Mouse (Mus musculus) adrenal gland, postnatal 10 days (tissue): ENCODE results near the gene Ppp1r14a. TPM values are rescaled to one million over a fixed set of nuclear protein-coding genes. Genes with fewer than 3 reads are reported as not detected.

Experiments
- DNase-seq: peaks from one replicate; pipeline ENCODE4 v3.0.0; 2021; ENCODE audit warnings: mixed read lengths
- total RNA-seq, 2 experiments: library from RNA; stranded (reverse); gene quantifications; 2 replicates each; pipeline ENCODE4 v1.2.3; 2021

Ppp1r14a gene
- total RNA-seq, 2 experiments from 2014 or later, result 13.8 to 14.3 TPM

DNA sequence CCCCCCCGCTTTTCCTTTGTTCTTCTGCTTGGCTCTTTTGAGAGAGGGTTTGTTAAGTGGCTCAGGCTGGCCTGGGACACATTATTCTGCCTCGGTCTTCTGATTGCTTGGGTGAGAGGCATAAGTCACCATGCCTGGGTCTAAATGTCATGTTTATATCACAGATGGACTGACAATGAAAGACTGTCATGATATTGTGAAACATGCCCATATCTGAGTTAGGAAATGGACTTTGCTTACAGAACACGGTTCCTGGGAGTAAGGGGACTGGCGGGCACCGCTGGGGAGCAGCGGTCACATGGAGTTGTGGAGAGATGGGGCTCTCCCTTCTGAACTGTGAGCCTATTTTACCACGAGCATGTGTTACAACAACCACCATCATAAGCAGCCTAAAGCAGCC, 45.0 kb downstream of the Ppp1r14a start:
- DNase-seq, result no peak

DNA sequence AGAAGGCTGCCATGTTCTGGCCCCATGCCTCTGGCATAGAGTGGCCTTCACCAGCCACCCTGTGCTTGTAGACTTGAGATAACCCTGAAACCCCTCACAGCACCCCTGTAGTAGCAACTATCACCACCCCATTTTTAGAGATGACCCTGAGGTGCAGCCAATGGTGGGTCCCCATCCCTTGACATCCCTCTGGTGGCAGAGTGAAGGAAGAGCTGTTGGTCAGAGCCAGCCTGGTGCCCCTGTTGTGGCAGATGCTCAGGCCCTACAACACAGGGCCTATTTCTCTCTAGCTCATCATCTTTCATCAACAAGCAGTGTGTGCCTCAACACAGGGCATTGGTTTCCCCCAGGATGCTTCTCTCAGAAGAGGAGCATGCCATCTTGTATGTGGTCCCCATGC, 46.2 kb downstream of the Ppp1r14a start:
- DNase-seq, result no peak

DNA sequence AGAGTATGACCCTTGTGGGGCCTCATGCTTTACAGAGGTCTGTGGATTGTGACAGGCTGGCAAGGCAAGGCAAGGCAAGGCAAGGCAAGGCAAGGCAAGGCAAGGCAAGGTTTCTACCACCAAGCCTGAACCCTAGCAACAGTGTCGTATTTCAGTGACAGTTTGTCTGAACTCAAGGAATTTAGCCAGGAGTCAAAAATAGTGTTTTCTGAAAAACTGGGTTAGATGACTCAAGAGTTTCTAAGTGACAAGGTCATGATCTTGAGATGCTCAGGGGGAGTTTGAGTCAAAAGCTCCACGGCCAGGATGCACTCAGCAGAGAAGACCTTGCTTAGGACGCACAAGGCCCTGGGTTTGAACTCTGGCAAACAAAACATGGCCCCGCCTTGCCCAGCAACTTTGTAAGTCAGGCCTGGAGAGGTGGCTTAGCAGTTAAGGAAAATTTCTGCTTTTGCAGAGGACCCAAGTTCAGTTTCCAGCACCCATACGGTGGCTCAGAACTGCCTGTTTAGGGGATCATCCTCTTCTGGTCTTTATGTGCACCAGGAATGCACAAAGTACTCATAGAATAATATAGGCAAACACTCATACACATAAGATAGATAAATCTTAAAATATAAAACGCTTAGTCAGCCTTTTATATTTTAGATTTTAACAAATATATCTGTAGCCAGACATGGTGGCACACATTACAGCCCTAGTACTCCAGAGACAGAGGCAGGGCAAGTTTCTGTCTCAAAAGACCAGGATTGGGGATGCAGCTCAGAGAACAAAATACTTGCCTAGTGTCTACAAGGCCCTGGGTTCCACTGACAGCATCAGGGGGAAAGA, 46.9 kb downstream of the Ppp1r14a start:
- DNase-seq, result peak; percentile 27

DNA sequence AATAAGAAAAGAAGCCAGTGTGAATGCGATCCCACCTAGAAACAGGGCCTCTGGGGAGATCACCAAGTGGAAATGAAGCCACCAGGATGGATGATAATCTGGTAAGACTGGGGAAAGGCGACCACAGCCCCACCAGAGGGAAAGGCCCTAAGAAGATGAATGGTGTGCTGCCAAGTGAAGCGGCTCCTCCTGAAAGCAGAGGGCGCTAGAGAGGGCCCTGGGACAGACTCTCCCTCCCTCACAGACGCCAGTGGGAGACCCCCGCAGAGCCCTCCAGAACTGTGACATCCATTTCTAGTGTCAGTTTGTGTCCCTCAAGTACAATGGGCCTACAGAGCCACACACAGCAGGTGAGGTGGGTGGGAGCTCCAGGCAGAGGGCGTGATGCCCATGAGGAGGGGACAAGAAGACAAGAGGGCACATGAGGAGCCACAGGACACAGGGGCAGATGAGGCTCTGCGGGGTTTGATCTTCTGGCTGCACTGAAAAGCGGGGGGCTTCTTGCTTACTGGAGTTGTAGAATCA, 47.7 kb downstream of the Ppp1r14a start:
- DNase-seq, result no peak

DNA sequence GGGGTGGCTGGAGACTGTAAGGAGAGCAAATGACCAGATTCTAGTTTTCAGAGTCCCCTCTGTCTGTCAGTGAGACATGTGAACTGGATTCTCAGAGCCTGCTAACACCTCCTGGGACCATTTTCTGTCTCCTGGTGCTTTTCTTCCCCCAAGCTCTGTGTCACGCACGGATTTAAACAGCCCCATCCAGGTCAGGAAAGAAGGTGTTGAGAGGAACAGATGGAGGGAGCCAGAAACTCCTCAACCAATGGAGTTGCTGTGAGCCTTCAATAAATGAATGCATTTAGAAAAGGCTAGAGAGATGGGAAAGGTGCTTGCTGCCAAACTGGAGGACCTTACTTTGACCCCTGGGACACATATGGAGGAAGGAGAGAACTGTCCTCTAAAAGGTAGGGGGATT, 48.7 kb downstream of the Ppp1r14a start:
- DNase-seq, result no peak

DNA sequence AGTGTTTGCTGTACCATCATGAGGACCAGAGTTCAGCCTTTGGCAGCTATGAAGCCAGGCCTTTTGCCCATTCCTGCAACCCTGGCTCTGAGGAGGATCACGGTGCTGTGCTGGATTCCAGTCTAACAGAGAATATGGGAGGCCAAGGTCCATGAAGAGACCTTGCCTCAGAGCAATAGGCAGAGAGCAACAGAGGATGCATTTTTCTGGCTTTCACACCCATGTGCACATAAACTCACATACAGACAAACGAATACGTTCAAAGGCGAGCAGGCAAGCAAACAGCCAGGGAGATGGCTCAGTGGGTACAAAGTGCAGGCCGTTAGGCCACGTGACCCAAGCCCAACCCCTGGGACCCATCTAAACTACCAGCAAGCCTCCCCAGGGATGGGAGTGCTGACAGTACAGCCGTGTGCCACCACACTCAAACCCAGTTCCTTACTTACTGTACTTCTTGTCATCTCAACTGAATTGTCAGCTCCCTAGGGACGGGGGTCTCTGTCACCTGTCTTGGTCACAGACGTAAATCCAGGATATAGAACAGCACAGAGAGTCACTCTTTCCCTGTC, 49.3 kb downstream of the Ppp1r14a start:
- DNase-seq, result peak; percentile 62

DNA sequence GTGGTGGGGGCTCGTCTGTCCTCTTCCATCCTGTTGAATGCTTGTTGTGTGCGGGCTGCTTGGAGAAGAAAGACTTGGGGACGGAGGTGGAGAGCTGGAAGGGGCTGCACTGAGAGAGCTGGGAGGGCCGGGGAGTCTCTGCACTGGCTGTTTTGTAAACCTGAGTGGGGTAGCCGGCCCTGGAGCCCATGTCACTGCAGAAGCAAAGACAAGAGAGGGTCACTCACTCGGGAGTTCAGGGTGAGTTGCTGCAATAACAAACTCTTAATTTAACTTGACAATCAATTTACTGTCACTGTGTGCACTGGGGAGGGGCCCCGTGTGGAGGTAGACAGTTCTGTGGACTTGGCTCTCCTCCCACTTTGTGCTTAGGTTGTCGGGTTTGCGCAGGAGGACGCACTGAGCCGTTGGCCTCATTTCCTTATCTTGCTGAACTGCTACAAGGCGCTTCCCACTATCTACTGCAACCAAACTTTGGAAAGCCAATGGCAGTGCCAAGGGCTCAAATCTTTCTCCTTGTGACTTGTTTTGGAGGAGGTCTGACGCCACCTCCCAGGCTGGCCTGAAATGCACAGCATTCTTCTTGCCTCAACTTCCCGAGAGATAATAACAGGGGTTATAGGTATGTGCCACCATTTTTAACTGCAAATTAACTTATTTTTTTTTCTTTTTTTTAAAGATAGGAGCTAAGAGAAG, 50.0 kb downstream of the Ppp1r14a start:
- DNase-seq, result peak; percentile 59

DNA sequence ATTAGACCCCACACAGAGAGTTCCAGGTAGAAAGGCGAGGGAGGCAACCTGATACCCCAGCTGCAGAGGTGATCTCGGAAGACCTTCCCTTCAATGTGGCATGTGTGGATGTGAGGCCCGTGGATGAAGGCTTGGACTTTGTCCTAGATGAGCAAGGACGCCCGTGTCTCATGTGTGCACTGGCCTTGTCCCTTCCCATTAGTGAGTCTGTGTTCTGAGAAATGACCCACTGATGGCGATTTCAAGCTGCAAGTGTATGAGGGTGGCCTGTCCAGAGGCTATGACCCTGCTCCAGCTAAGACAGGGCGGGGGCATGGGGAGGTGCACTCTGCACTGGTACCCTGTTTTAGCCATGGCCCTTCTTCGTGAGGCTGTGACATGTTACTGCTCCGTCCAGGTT, 51.1 kb downstream of the Ppp1r14a start:
- DNase-seq, result no peak

DNA sequence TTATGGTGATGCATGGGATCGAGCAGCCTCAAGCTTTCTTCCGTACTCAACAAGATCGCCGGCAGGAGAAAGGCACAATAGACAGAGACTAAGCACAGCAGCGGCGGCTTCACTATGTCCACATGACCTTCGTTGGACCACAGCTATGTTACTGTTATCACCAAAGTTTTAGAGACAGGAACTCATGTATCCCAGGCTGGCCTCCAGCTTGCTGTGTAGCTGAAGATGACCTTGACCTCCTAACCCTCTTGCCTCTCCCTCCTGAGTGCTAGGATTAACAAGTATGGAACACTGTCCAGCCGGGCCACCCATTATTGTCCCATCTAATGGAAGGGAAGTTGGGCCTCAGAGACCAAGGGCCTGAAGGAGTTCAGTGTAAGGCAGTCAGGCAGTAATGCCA, 51.7 kb downstream of the Ppp1r14a start:
- DNase-seq, result no peak

DNA sequence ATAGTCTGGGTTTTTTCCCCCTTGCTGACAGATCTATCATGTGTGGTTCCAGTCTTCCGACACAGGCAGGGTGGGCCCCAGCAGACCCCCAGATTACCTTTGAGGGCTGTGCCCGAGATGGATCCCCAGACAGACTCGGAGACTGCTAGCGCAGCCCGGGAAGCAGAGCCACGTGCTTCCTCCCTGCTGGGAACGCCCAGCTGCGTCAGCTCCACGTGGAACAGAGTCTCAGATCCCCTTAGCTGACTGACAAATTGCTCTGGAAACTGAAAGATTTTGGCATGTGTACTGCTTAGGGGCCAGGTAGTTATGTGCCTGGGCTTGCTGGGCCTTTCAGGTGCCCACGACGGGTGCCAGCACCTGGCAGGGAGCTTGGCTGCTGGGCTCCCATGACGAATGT, 52.6 kb downstream of the Ppp1r14a start:
- no peak for DNase-seq

DNA sequence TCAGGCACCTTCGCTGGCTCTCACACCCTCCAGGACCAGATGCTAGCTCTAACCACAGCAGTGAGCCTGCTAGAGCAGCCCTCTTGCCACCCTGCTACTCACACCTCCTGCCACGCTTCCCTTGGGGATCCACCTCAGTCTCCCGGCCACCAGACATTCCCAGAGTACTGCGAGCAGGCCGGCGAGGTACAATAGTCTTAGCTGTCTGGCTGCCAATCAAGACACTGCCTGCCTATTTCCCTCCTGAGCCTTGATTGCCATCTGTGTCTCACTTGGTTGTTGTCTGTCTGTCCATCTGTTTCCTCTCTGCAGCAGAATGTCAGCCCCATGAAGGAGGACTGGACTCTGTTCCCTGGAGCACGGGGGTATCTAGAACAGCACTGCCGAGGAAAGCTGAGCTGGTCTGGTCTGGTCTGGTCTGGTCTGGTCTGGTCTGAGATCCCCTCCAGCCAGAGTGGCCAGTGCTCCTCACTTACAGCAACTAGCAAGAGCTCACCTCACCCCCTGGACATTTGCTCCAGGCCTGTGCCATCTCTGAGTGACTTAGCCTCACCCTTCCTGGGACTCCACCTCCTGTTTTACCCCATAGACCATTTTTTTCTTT, 53.5 kb downstream of the Ppp1r14a start:
- no peak for DNase-seq

Other genes starting within 250 kb of the Ppp1r14a start
- gene Ryr1, start 164.1 kb upstream of the Ppp1r14a start, total RNA-seq, result 10 to 100 TPM; 11.2 to 44.9 TPM
- 1 to 10 TPM; 2.1 to 2.2 TPM for gene Rasgrp4, start 154.5 kb upstream of the Ppp1r14a start, total RNA-seq
- 10 to 100 TPM; 12.9 to 17.3 TPM for gene Fam98c, start 133.1 kb upstream of the Ppp1r14a start, total RNA-seq
- 1 to 10 TPM in 1 of 2 experiments, under 1 TPM in 1; 0.69 to 1.3 TPM for gene Ggn, start 119.1 kb upstream of the Ppp1r14a start, total RNA-seq
- 1 to 10 TPM; 4.8 to 9.6 TPM for gene Spred3, start 118.9 kb upstream of the Ppp1r14a start, total RNA-seq
- gene Psmd8, start 108.6 kb upstream of the Ppp1r14a start, total RNA-seq, result 100 to 1,000 TPM; 214 to 221 TPM
- under 1 TPM; 0.42 to 0.61 TPM for gene Catsperg1, start 75.3 kb upstream of the Ppp1r14a start, total RNA-seq
- gene Kcnk6, start 56.8 kb upstream of the Ppp1r14a start, total RNA-seq, result 1 to 10 TPM; 3.7 to 4.6 TPM
- gene Yif1b, start 51.0 kb upstream of the Ppp1r14a start, total RNA-seq, result 10 to 100 TPM; 77.2 to 81.7 TPM
- 1 to 10 TPM; 2.0 to 2.4 TPM for gene 2200002D01Rik, start 40.8 kb upstream of the Ppp1r14a start, total RNA-seq
- 10 to 100 TPM; 33.2 to 36.6 TPM for gene Spint2, start 7.4 kb upstream of the Ppp1r14a start, total RNA-seq
- gene Dpf1, start 14.6 kb downstream of the Ppp1r14a start, total RNA-seq, result 1 to 10 TPM; 1.4 to 2.6 TPM
- gene Sipa1l3, start 229.3 kb downstream of the Ppp1r14a start, total RNA-seq, result 10 to 100 TPM; 26.9 to 47.2 TPM